Mouse (Mus musculus): Measurements from ENCODE around the gene Zbtb3. TPM values are rescaled to one million over a fixed set of nuclear protein-coding genes. Genes with fewer than 3 reads are reported as not detected.

Zbtb3 gene
- polyA plus RNA-seq, 1 experiment from 2014 or later = 2.6 TPM

- no peak for TF ChIP-seq EP300 (IDR thresholded peaks at IDR 0.05)
- TF ChIP-seq CTCF (IDR thresholded peaks at IDR 0.05) = no peak
- ATAC-seq = no peak
- DNase-seq (ENCODE audit: low spot score) = peak; percentile 46
- no peaks in the 10 kb centered on the region for H3K27me3 ChIP-seq (replicated peaks; ENCODE audit: insufficient read depth, low read length)
- 0 out of 2 replicates have a peak, but pooled peaks cover 5% of the 10 kb centered on the region for H3K4me1 ChIP-seq (ENCODE audit: insufficient read depth, low read depth, low read length)
- H3K9me3 ChIP-seq (ENCODE audit: low read length) = no peaks in the 10 kb centered on the region
- peak overlapping the region; percentile 51 for H3K9ac ChIP-seq (replicated peaks; ENCODE audit: low read depth)
- H3K4me2 ChIP-seq (replicated peaks; ENCODE audit: low read depth, low read length) = peak overlapping the region; percentile 73
- H3K27ac ChIP-seq (ENCODE audit: low read length) = peak overlapping the region; percentile 97
- 11% methylated on average over 14 of the region's 14 CpGs for WGBS
- H3K4me3 ChIP-seq (ENCODE audit: low read depth, low read length) = peak overlapping the region; percentile 99
- H3K36me3 ChIP-seq (ENCODE audit: insufficient read depth, low read length) = peaks cover 14% of the 10 kb centered on the region
These were observed 16.0 kb downstream of the Zbtb3 start for GRCm38 (mm10) chr19:8818301-8818798.

- peak within 1 kb of the TSS; percentile 91 for H3K9ac ChIP-seq (replicated peaks; ENCODE audit: low read depth)
- peaks cover 10% of the 10 kb centered on the region for H3K36me3 ChIP-seq (ENCODE audit: insufficient read depth, low read length)
- H3K27me3 ChIP-seq (replicated peaks; ENCODE audit: insufficient read depth, low read length) = no peaks in the 10 kb centered on the region
- H3K9me3 ChIP-seq (ENCODE audit: low read length) = no peaks in the 10 kb centered on the region
- peak within 1 kb of the TSS; percentile 99 for H3K4me3 ChIP-seq (ENCODE audit: low read depth, low read length)
- 0 out of 2 replicates have a peak, but pooled peaks cover 5% of the 10 kb centered on the region for H3K4me1 ChIP-seq (ENCODE audit: insufficient read depth, low read depth, low read length)
- no peak for TF ChIP-seq CTCF (IDR thresholded peaks at IDR 0.05)
- TF ChIP-seq EP300 (IDR thresholded peaks at IDR 0.05) = 0 out of 2 replicates have a peak, but pooled peaks have one; percentile 37
- peak; percentile 90 for ATAC-seq
- peak within 1 kb of the TSS; percentile 73 for H3K4me2 ChIP-seq (replicated peaks; ENCODE audit: low read depth, low read length)
- DNase-seq (ENCODE audit: low spot score) = peak; percentile 100
- H3K27ac ChIP-seq (ENCODE audit: low read length) = peak within 1 kb of the TSS; percentile 97
- WGBS = under 1% methylated on average over 33 of the region's 33 CpGs
These were observed 16.6 kb downstream of the Zbtb3 start, which contains the start of gene Ttc9c for GRCm38 (mm10) chr19:8818801-8819595. Gene Ttc9c (minus strand): TSS chr19:8819333.

DNA sequence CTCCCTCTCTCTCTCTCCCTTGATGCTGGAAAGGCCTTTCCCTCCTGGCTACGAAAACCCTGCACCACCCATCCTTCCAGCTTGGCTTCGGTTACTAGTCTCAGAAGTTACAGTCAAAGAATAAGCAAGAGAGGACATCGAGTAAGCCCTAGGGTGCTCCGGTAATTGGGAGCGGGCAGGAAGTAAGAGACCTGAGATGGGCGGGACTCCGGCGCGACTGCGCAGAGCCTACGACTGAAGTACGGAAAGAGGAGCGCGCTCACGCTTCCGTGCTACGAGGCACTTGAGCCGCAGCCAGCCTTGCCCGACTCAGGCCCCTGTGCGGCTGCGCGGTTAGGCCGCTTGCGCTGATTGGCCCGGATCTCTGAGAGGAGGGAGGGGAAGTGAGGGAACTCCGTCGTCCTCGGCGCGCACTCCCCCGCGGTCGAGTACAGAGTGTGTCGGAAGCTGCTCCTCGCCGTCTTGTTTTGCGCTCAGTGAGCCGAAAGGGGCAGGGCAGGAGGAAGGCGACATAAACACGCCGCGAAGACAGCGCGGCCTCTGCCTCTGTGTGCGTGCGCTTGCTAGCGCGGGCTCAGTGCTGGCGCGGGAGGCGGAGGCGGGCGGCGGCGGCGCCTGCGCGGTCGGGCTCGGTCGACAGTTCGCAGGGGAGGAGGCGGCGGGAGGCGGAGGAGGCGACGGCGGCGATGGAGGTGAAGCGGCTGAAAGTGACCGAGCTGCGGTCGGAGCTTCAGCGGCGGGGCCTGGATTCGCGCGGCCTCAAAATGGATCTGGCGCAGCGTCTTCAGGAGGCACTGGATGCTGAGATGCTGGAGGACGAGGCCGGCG lies 17.5 kb downstream of the Zbtb3 start, which contains the start of gene Hnrnpul2:
Hnrnpul2 (plus strand) TSS at position 415 of the 828 bp plus-strand sequence.
- H3K4me1 ChIP-seq (ENCODE audit: insufficient read depth, low read depth, low read length) = 0 out of 2 replicates have a peak, but pooled peaks cover 5% of the 10 kb centered on the region
- DNase-seq (ENCODE audit: low spot score) = peak; percentile 100
- H3K27me3 ChIP-seq (replicated peaks; ENCODE audit: insufficient read depth, low read length) = no peaks in the 10 kb centered on the region
- peak within 1 kb of the TSS; percentile 91 for H3K9ac ChIP-seq (replicated peaks; ENCODE audit: low read depth)
- TF ChIP-seq EP300 (IDR thresholded peaks at IDR 0.05) (no peak; the same call in 1 of the 2 replicates), CTCF (IDR thresholded peaks at IDR 0.05) (peak; percentile 24; the same call in 1 of the 2 replicates)
- under 1% methylated on average over 66 of the region's 83 CpGs for WGBS
- peak within 1 kb of the TSS; percentile 99 for H3K4me3 ChIP-seq (ENCODE audit: low read depth, low read length)
- H3K4me2 ChIP-seq (replicated peaks; ENCODE audit: low read depth, low read length) = peak within 1 kb of the TSS; percentile 73
- peak; percentile 94 for ATAC-seq
- no peaks in the 10 kb centered on the region for H3K9me3 ChIP-seq (ENCODE audit: low read length)
- H3K36me3 ChIP-seq (ENCODE audit: insufficient read depth, low read length) = peaks cover 12% of the 10 kb centered on the region
- H3K27ac ChIP-seq (ENCODE audit: low read length) = peak within 1 kb of the TSS; percentile 97

GRCm38 (mm10) chr19:8820424-8820956 lies 18.1 kb downstream of the Zbtb3 start:
- no peaks in the 10 kb centered on the region for H3K27me3 ChIP-seq (replicated peaks; ENCODE audit: insufficient read depth, low read length)
- peak overlapping the region; percentile 97 for H3K27ac ChIP-seq (ENCODE audit: low read length)
- H3K4me1 ChIP-seq (ENCODE audit: insufficient read depth, low read depth, low read length) = 0 out of 2 replicates have a peak, but pooled peaks cover 5% of the 10 kb centered on the region
- peaks cover 17% of the 10 kb centered on the region for H3K36me3 ChIP-seq (ENCODE audit: insufficient read depth, low read length)
- peak overlapping the region; percentile 99 for H3K4me3 ChIP-seq (ENCODE audit: low read depth, low read length)
- H3K9ac ChIP-seq (replicated peaks; ENCODE audit: low read depth) = peak overlapping the region; percentile 91
- ATAC-seq = peak; percentile 5
- TF ChIP-seq EP300 (IDR thresholded peaks at IDR 0.05) (no peak), CTCF (IDR thresholded peaks at IDR 0.05) (no peak)
- H3K4me2 ChIP-seq (replicated peaks; ENCODE audit: low read depth, low read length) = peak overlapping the region; percentile 73
- 2% methylated on average over 42 of the region's 48 CpGs for WGBS
- no peaks in the 10 kb centered on the region for H3K9me3 ChIP-seq (ENCODE audit: low read length)
- peak; percentile 30 for DNase-seq (ENCODE audit: low spot score)

DNA sequence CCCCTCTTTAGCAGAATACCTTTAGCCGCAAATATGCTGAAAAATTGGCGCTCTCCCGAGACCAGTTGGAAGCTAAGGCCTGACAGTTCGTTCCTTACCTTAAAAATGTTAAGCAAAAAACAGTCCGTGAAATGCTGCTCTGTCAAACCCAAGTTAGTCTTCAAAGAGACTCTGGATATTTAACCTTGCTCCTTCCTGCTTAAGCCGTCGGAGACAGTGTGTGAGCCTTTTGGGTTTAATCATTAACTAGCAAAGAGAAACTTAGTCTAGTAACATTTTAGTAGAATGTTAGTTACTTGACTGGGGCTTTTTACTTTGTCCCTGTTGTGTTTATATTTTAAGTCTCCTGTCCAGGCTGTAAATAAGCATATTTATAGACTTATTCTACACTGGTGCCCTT lies 18.8 kb downstream of the Zbtb3 start:
- Histone ChIP-seq H3K9me3 (ENCODE audit: low read length) (no peaks in the 10 kb centered on the region), H3K9ac (replicated peaks; ENCODE audit: low read depth) (peak overlapping the region; percentile 91), H3K36me3 (ENCODE audit: insufficient read depth, low read length) (peaks cover 23% of the 10 kb centered on the region), H3K27me3 (replicated peaks; ENCODE audit: insufficient read depth, low read length) (no peaks in the 10 kb centered on the region), H3K27ac (ENCODE audit: low read length) (peak overlapping the region; percentile 97), H3K4me1 (ENCODE audit: insufficient read depth, low read depth, low read length) (0 out of 2 replicates have a peak, but pooled peaks cover 5% of the 10 kb centered on the region), H3K4me2 (replicated peaks; ENCODE audit: low read depth, low read length) (peak overlapping the region; percentile 73), H3K4me3 (ENCODE audit: low read depth, low read length) (peak overlapping the region; percentile 99)
- peak; percentile 65 for DNase-seq (ENCODE audit: low spot score)
- ATAC-seq = no peak
- under 1% methylated on average over 7 of the region's 7 CpGs for WGBS
- TF ChIP-seq CTCF (IDR thresholded peaks at IDR 0.05) = no peak
- no peak for TF ChIP-seq EP300 (IDR thresholded peaks at IDR 0.05)

Data from lung, postnatal 0 days (tissue).